Mouse (Mus musculus) G1E (cell line): Measurements from ENCODE around the gene Ebf3. TPM values are rescaled to one million over a fixed set of nuclear protein-coding genes. Genes with fewer than 3 reads are reported as not detected.

Experiments
- ATAC-seq: 2 replicates; pipeline ENCODE4 v1.8.0; 2016; ENCODE audit warnings: mild to moderate bottlenecking; ENCODE audit not compliant: insufficient number of reproducible peaks, poor library complexity, low FRiP score, severe bottlenecking; ENCODE audit errors: extremely low read depth
- DNase-seq: peaks from one replicate; pipeline ENCODE4 v3.0.0; 2012; ENCODE audit warnings: low spot score
- H3K27me3 ChIP-seq: 2 replicates; pipeline ENCODE4 v1.6.1; 2012; ENCODE audit warnings: mild to moderate bottlenecking, low read length, inconsistent platforms; ENCODE audit not compliant: insufficient read depth
- H3K36me3 ChIP-seq: replicated peaks from 2 replicates; pipeline ENCODE3; 2012; ENCODE audit warnings: mild to moderate bottlenecking, inconsistent platforms
- H3K4me1 ChIP-seq: 2 replicates; pipeline ENCODE4 v1.6.1; 2012; ENCODE audit warnings: low read depth, low read length, inconsistent platforms, mixed read lengths; ENCODE audit not compliant: insufficient read depth
- H3K4me3 ChIP-seq: 2 replicates; pipeline ENCODE4 v1.5.1; 2012; ENCODE audit warnings: low read depth, mild to moderate bottlenecking, inconsistent platforms, low read length, moderate library complexity, mixed read lengths
- H3K9me3 ChIP-seq: replicated peaks from 2 replicates; pipeline ENCODE4 v1.6.1; 2012; ENCODE audit warnings: inconsistent platforms
- CTCF ChIP-seq: IDR thresholded peaks from 2 replicates; pipeline ENCODE4 v1.5.1; 2012; ENCODE audit warnings: low read depth, low read length, inconsistent platforms, mixed read lengths
- GATA1 ChIP-seq: IDR thresholded peaks from 2 replicates; pipeline ENCODE4 v1.6.1; 2012; ENCODE audit warnings: borderline replicate concordance, low read length, inconsistent platforms, mixed read lengths
- GATA2 ChIP-seq: IDR thresholded peaks from 2 replicates; pipeline ENCODE4 v1.6.1; 2012; ENCODE audit warnings: low read depth, low read length, inconsistent platforms, borderline replicate concordance
- POLR2AphosphoS5 ChIP-seq: IDR thresholded peaks from 2 replicates; pipeline ENCODE4 v1.6.1; 2012; ENCODE audit warnings: low read depth, low read length, inconsistent platforms; ENCODE audit not compliant: insufficient replicate concordance
- TAL1 ChIP-seq: conservative IDR thresholded peaks from 2 replicates; pipeline ENCODE4 v1.6.1; 2012; ENCODE audit warnings: low read depth, low read length, inconsistent platforms, mixed read lengths
- polyA plus RNA-seq: library from polyadenylated mRNA; stranded (reverse); fragments of >175 nt; gene quantifications from 2 replicates; pipeline ENCODE4 v1.2.3, GENCODE M21; 2012
- total RNA-seq, 2 experiments: library from RNA; stranded (forward) in 1 of 2; stranded (reverse) in 1 of 2; fragments of 200-1000 nt in 1 of 2; fragments of >200 nt in 1 of 2; fragmentation: Nextera tagmentation in 1 of 2; gene quantifications; 2 replicates each; pipeline ENCODE4 v1.2.3; 2014 to 2017

Gene Ebf3
- total RNA-seq (2014; fragmentation: Nextera tagmentation): not detected in 2 replicates
- 0.06 and 0.16 TPM in 2 replicates for total RNA-seq (2017)
- polyA plus RNA-seq: not detected in 2 replicates

DNA sequence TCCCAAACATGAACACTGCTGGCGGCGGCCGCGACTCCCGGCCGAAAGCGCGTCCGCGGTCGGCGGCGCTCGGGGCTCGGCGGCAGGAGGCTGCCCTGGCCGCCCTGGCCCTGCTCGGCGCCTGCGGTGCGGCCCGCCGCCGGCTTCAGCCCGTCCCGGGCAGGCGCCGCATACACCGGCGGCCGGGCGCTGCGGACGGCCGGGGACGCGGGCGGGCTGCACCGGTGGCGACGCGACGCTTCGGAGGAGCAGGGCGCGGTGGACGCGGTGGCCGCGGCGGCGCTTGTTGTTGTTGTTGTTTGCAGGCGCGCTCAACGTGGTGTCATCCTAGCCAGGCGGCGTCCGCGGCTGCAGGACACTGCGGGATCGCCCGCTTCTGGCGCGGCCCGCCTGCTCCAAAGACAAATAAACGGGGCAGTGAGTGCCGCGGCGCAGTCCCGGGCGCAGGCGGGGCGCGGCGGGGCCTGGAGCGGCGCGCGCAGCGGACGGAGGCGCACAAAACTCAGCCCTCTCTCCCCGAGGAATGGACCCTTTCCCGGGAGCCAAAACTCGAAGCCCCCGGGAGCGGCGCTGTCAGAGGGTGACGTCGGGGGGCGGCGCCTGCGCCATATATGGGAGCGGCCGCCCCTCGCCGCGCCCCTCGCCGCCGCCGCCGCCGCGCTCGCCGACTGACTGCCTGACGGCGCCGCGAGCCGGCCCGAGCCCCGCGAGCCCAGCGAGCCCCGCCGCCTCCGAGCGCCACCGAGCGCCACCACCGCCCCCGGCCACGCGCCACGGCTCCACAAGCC lies at the start of gene Ebf3:
Gene Ebf3 (minus strand): TSS at position 542 of the 788 bp plus-strand sequence.
- Histone ChIP-seq H3K36me3 (no peaks in the 10 kb centered on the region), H3K4me3 (peak within 1 kb of the TSS; percentile 30; the same call in 1 of the 2 replicates), H3K4me1 (no peaks in the 10 kb centered on the region), H3K27me3 (no peaks in the 10 kb centered on the region; the same call in 1 of the 2 replicates), H3K9me3 (peaks cover 80% of the 10 kb centered on the region)
- ATAC-seq (no peak), DNase-seq (no peak)
- TF ChIP-seq CTCF (no peak), GATA1 (no peak), POLR2AphosphoS5 (no peak), GATA2 (no peak), TAL1 (no peak)

- ATAC-seq: no peak
- Histone ChIP-seq H3K9me3 (peaks cover 77% of the 10 kb centered on the region), H3K4me1 (no peaks in the 10 kb centered on the region), H3K36me3 (no peaks in the 10 kb centered on the region), H3K27me3 (no peaks in the 10 kb centered on the region), H3K4me3 (no peak overlapping the region)
- TF ChIP-seq GATA1: no peak
- TF ChIP-seq GATA2: no peak
- TF ChIP-seq POLR2AphosphoS5: no peak
- no peak for TF ChIP-seq TAL1
- TF ChIP-seq CTCF: no peak
- no peak for DNase-seq
Observed at GRCm38 (mm10) chr7:137346860-137347259, 32.6 kb upstream of the Ebf3 start.

GRCm38 (mm10) chr7:137346068-137346467 lies 31.8 kb upstream of the Ebf3 start:
- no peaks in the 10 kb centered on the region for H3K36me3 ChIP-seq
- H3K9me3 ChIP-seq: peaks cover 78% of the 10 kb centered on the region
- H3K27me3 ChIP-seq: no peaks in the 10 kb centered on the region
- ATAC-seq (no peak), DNase-seq (no peak)
- H3K4me1 ChIP-seq: no peaks in the 10 kb centered on the region
- no peak for TF ChIP-seq TAL1
- no peak for TF ChIP-seq CTCF
- no peak for TF ChIP-seq GATA2
- TF ChIP-seq GATA1: no peak
- no peak for TF ChIP-seq POLR2AphosphoS5
- no peak overlapping the region for H3K4me3 ChIP-seq

- TF ChIP-seq GATA1 (no peak), GATA2 (no peak), POLR2AphosphoS5 (no peak), CTCF (no peak), TAL1 (no peak)
- DNase-seq (no peak), ATAC-seq (no peak)
- H3K4me3 ChIP-seq: no peak overlapping the region
- no peaks in the 10 kb centered on the region for H3K27me3 ChIP-seq
- H3K4me1 ChIP-seq: no peaks in the 10 kb centered on the region
- H3K36me3 ChIP-seq: no peaks in the 10 kb centered on the region
- peaks cover 61% of the 10 kb centered on the region for H3K9me3 ChIP-seq
Observed at GRCm38 (mm10) chr7:137333951-137334350, 19.7 kb upstream of the Ebf3 start.

DNA sequence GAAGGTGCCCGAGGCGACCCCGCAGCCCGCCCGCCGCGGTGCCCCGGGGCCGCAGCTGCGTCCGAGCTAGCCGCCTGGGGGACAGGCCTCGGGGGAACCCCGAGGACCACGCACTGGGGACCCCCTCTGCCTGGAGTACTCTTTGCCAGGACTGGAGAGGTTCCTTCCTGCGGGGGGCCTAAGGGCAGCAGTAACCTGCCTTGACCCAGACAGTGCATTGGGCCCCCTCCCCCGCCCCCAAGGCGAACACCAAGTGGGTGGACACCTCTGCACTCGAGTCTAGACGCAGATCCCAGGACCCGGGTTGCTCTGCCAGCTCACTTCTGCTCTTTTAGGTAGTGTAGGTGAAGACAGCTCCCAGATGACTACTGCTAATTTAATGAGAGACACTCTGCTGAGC lies 8.7 kb upstream of the Ebf3 start:
- DNase-seq: no peak
- H3K4me3 ChIP-seq: no peak overlapping the region; the same call in 1 of the 2 replicates
- no peaks in the 10 kb centered on the region for H3K36me3 ChIP-seq
- TF ChIP-seq TAL1 (no peak), GATA2 (no peak), POLR2AphosphoS5 (no peak), CTCF (no peak), GATA1 (no peak)
- H3K9me3 ChIP-seq: peaks cover 66% of the 10 kb centered on the region
- H3K4me1 ChIP-seq: no peaks in the 10 kb centered on the region
- ATAC-seq: no peak
- no peaks in the 10 kb centered on the region for H3K27me3 ChIP-seq
